ENCODE assay signal across 9 mouse cellular contexts in the genomic region with DNA sequence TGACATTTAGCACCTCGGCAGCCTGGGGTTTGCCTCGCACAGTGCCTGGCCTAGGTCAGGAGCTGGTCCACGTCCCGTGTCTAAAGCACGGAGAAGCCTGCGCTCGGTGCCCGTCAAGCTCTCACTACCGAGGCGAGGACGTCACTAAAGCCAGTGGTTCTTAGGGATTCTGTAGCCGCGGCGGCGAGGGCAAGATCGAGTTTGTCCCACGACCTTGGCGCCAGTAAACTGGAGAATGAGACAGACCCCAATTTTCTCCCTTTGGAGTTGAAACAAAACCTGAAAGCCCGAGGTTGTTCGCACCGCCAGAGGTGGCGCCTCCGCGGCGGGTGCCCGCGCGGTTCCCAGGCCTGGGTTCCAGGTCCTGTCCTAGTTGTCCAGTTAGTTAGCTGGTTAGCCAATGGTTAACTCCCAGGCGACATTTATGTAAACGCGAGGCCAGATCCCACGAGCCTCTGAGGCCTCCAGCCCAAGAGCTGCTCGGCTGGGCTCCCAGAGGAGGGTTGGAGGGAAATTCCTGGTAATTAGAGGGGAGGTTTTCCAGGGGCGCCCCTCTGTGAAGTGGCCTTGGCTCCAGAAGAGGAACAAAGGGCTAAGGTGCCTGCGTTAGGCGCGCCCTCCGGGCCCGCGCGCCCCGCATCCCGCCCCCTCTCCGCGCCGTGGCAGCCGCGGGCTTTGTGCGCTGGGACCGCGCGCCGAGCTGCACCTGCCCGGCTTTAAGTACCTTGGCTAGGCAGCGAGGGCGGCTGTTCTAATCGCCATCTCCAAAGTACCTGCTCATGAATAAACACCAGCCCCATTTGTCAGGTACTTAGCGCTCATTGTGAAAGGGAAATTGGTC.
DNase-seq lines count a peak whose midpoint lies in the region; ATAC-seq lines count a peak whose summit lies in the region.
"Had no signal": no experiment of that assay in that cellular context is flagged by ENCODE, and none has a peak within 500 bp of the region (broad histone marks: within the 10 kb centered on the region; RNA-seq: fewer than 3 reads in every experiment).

No protein-coding gene starts in this region.

- peak overlapping the region; percentile 71 for H3K4me2 ChIP-seq in hindbrain, embryonic 16.5 days (ENCODE audit: low read length)
- H3K4me2 ChIP-seq in neural tube, embryonic 15.5 days = peak overlapping the region; percentile 63

- H3K36me3 ChIP-seq in hindbrain, embryonic 16.5 days (ENCODE audit: control insufficient read depth, insufficient read depth, low read length) = no peaks in the 10 kb centered on the region
- H3K36me3 ChIP-seq in neural tube, embryonic 15.5 days = no peaks in the 10 kb centered on the region

- no peaks in the 10 kb centered on the region for H3K9me3 ChIP-seq in hindbrain, embryonic 16.5 days (ENCODE audit: control insufficient read depth, low read length)
- H3K9me3 ChIP-seq in neural tube, embryonic 15.5 days (replicated peaks) = no peaks in the 10 kb centered on the region

- H3K9ac ChIP-seq in hindbrain, embryonic 16.5 days (ENCODE audit: low read depth, low read length) = peak overlapping the region; percentile 67
- H3K9ac ChIP-seq in neural tube, embryonic 15.5 days (replicated peaks) = peak overlapping the region; percentile 45

- DNase-seq in embryo, embryonic 11 days = peak; percentile 56
- no peak for DNase-seq in embryo, embryonic 10.5 days (ENCODE audit: low spot score)
- peak; percentile 51 for DNase-seq in retina, postnatal 1 day
- DNase-seq in retina, embryonic 14.5 days (ENCODE audit: low spot score) = no peak
- no peak for DNase-seq in cerebellum, postnatal 25 days
- DNase-seq in gastrocnemius, adult 8-10 months (ENCODE audit: low spot score in 2 of 2) = no peak
- DNase-seq: adrenal gland, postnatal 10 days had no signal

- H3K27me3 ChIP-seq in hindbrain, embryonic 16.5 days (replicated peaks; ENCODE audit: control insufficient read depth, insufficient read depth, low read length) = peaks cover 3% of the 10 kb centered on the region; the same call in 1 of the 2 replicates
- peaks cover 21% of the 10 kb centered on the region; the same call in 1 of the 2 replicates for H3K27me3 ChIP-seq in neural tube, embryonic 15.5 days (replicated peaks)

- peak; percentile 38 for ATAC-seq in hindbrain, embryonic 16.5 days
- peak; percentile 18; the same call in 1 of the 2 replicates for ATAC-seq in neural tube, embryonic 15.5 days (ENCODE audit: low FRiP score)

- H3K27ac ChIP-seq in hindbrain, embryonic 16.5 days (ENCODE audit: low read depth, low read length) = peak overlapping the region; percentile 78
- peak overlapping the region; percentile 80 for H3K27ac ChIP-seq in neural tube, embryonic 15.5 days (replicated peaks)

- peak overlapping the region; percentile 33 for H3K4me3 ChIP-seq in hindbrain, embryonic 16.5 days (ENCODE audit: low read length)
- H3K4me3 ChIP-seq in neural tube, embryonic 15.5 days (replicated peaks) = peak overlapping the region; percentile 30

- under 1% methylated on average over 52 of the region's 58 CpGs for WGBS in hindbrain, embryonic 16.5 days
- WGBS in neural tube, embryonic 15.5 days = under 1% methylated on average over 58 of the region's 58 CpGs

- peaks cover 27% of the 10 kb centered on the region for H3K4me1 ChIP-seq in hindbrain, embryonic 16.5 days (ENCODE audit: control insufficient read depth, insufficient read depth, low read depth, low read length)
- peaks cover 34% of the 10 kb centered on the region for H3K4me1 ChIP-seq in neural tube, embryonic 15.5 days

Comparison
In these comparisons a context has a peak if more than half of its experiments do, and no peak if none do; other contexts are left out.
1. DNase-seq: peak in embryo, embryonic 11 days (single experiment) and retina, postnatal 1 day (single experiment); none in embryo, embryonic 10.5 days (single experiment), retina, embryonic 14.5 days (single experiment), cerebellum, postnatal 25 days (0 of 2) and gastrocnemius, adult 8-10 months (0 of 2).